Mouse (Mus musculus) liver, postnatal 0 days (tissue): Measurements from ENCODE around the gene Col12a1. TPM values are rescaled to one million over a fixed set of nuclear protein-coding genes. Genes with fewer than 3 reads are reported as not detected.
A peak's percentile ranks its signal among the peaks of the same experiment; 100 is the strongest.

Source experiments
- ATAC-seq: fragments of 200-750 bp; cut with Nextera tagmentation; 2 replicates; pipeline ENCODE4 v1.8.0; 2017; ENCODE audit warnings: mild to moderate bottlenecking, moderate library complexity
- DNase-seq: peaks from one replicate; pipeline ENCODE4 v3.0.0-alpha.2; 2016
- H3K27ac ChIP-seq: fragments of 300-500 bp; sonication (generic); 2 replicates; pipeline ENCODE4 v1.5.1; 2014; ENCODE audit warnings: antibody characterized with exemption, moderate library complexity, mild to moderate bottlenecking, low read depth
- H3K27me3 ChIP-seq: fragments of 300-500 bp; sonication (generic); 2 replicates; pipeline ENCODE4 v1.6.1; 2014; ENCODE audit warnings: low read length, control low read depth, mixed read lengths; ENCODE audit not compliant: insufficient read depth
- H3K36me3 ChIP-seq: fragments of 300-500 bp; sonication (generic); replicated peaks from 2 replicates; pipeline ENCODE4 v1.6.1; 2014; ENCODE audit warnings: mild to moderate bottlenecking, control low read depth, low read length, moderate library complexity, mixed read lengths; ENCODE audit not compliant: insufficient read depth
- H3K4me1 ChIP-seq: fragments of 300-500 bp; sonication (generic); 2 replicates; pipeline ENCODE4 v1.6.1; 2014; ENCODE audit warnings: antibody characterized with exemption, mild to moderate bottlenecking, control low read depth; ENCODE audit not compliant: insufficient read depth
- H3K4me2 ChIP-seq: fragments of 300-500 bp; sonication (generic); 2 replicates; pipeline ENCODE4 v1.6.1; 2014; ENCODE audit warnings: low read depth, mild to moderate bottlenecking, low read length, moderate library complexity, mixed read lengths
- H3K4me3 ChIP-seq: fragments of 300-500 bp; sonication (generic); 2 replicates; pipeline ENCODE4 v1.5.1; 2014; ENCODE audit warnings: low read depth, low read length
- H3K9ac ChIP-seq: fragments of 300-500 bp; sonication (generic); replicated peaks from 2 replicates; pipeline ENCODE4 v1.6.1; 2014; ENCODE audit warnings: mild to moderate bottlenecking, moderate library complexity
- H3K9me3 ChIP-seq: fragments of 300-500 bp; sonication (generic); 2 replicates; pipeline ENCODE4 v1.6.1; 2016; ENCODE audit warnings: mild to moderate bottlenecking, control low read depth, low read length, mixed read lengths
- CTCF ChIP-seq: sonication (generic); IDR thresholded peaks from 2 replicates; pipeline ENCODE4 v1.5.1; 2016; ENCODE audit warnings: antibody characterized with exemption, low read depth
- EP300 ChIP-seq: IDR thresholded peaks from 2 replicates; pipeline ENCODE4 v1.6.1; 2016; ENCODE audit warnings: antibody characterized with exemption, low read depth, mild to moderate bottlenecking
- WGBS: fragments of 180-500 bp; shearing (Covaris S2); extraction: QIAGEN DNeasy Blood & Tissue Kit; methylation state at CpG from one replicate; pipeline ENCODE4 v1.1.7; 2014; ENCODE audit not compliant: insufficient replicate concordance; 5-methylcytosine and 5-hydroxymethylcytosine counted together
- polyA plus RNA-seq: library from polyadenylated mRNA; unstranded; fragments of >200 nt; fragmentation: Nextera tagmentation; extraction: Ambion mirVana; gene quantifications from 2 replicates; pipeline ENCODE4 v1.2.1, GENCODE M21; 2015

Col12a1 gene
- polyA plus RNA-seq, 1 experiment from 2014 or later, result 2.3 TPM

- ATAC-seq (no peak), DNase-seq (peak; percentile 29)
- TF ChIP-seq EP300 (no peak), CTCF (no peak)
- Histone ChIP-seq H3K27me3 (no peaks in the 10 kb centered on the region), H3K4me2 (no peak overlapping the region), H3K4me3 (no peak overlapping the region), H3K9me3 (no peaks in the 10 kb centered on the region), H3K36me3 (peaks cover 37% of the 10 kb centered on the region), H3K9ac (no peak overlapping the region), H3K4me1 (peaks cover 15% of the 10 kb centered on the region), H3K27ac (no peak overlapping the region)
- 60% methylated on average over 4 of the region's 4 CpGs for WGBS
Measured at GRCm38 (mm10) chr9:79755311-79755710, 36.7 kb upstream of the Col12a1 start.

- DNase-seq (no peak), ATAC-seq (no peak)
- WGBS, result 82% methylated on average over 8 of the region's 8 CpGs
- Histone ChIP-seq H3K9ac (no peak overlapping the region), H3K4me1 (no peaks in the 10 kb centered on the region), H3K27ac (no peak overlapping the region), H3K9me3 (no peaks in the 10 kb centered on the region), H3K4me3 (no peak overlapping the region), H3K36me3 (peaks cover 30% of the 10 kb centered on the region), H3K27me3 (no peaks in the 10 kb centered on the region), H3K4me2 (no peak overlapping the region)
- TF ChIP-seq CTCF (no peak), EP300 (no peak)
Measured at GRCm38 (mm10) chr9:79751846-79752245, 33.2 kb upstream of the Col12a1 start.

GRCm38 (mm10) chr9:79750709-79751108 lies 32.1 kb upstream of the Col12a1 start:
- Histone ChIP-seq H3K4me3 (no peak overlapping the region), H3K4me1 (no peaks in the 10 kb centered on the region), H3K36me3 (peaks cover 26% of the 10 kb centered on the region), H3K4me2 (no peak overlapping the region), H3K27me3 (no peaks in the 10 kb centered on the region), H3K9ac (no peak overlapping the region), H3K27ac (no peak overlapping the region), H3K9me3 (no peaks in the 10 kb centered on the region)
- DNase-seq (no peak), ATAC-seq (no peak)
- no peak for TF ChIP-seq EP300
- no peak for TF ChIP-seq CTCF
- 52% methylated on average over 7 of the region's 7 CpGs for WGBS

- no peak for ATAC-seq
- Histone ChIP-seq H3K9ac (no peak overlapping the region), H3K9me3 (no peaks in the 10 kb centered on the region), H3K4me1 (no peaks in the 10 kb centered on the region), H3K4me2 (no peak overlapping the region), H3K27me3 (no peaks in the 10 kb centered on the region), H3K36me3 (no peaks in the 10 kb centered on the region), H3K4me3 (no peak overlapping the region), H3K27ac (no peak overlapping the region)
- DNase-seq, result no peak
- no peak for TF ChIP-seq CTCF
- TF ChIP-seq EP300, result no peak
- WGBS, result 76% methylated on average over 4 of the region's 4 CpGs
Measured at GRCm38 (mm10) chr9:79745036-79745435, 26.4 kb upstream of the Col12a1 start.

- no peaks in the 10 kb centered on the region for H3K27me3 ChIP-seq
Measured at GRCm38 (mm10) chr9:79735608-79736007, 17.0 kb upstream of the Col12a1 start.

GRCm38 (mm10) chr9:79730301-79730700 lies 11.7 kb upstream of the Col12a1 start:
- Histone ChIP-seq H3K27me3 (no peaks in the 10 kb centered on the region), H3K4me1 (no peaks in the 10 kb centered on the region), H3K9me3 (no peaks in the 10 kb centered on the region), H3K9ac (no peak overlapping the region), H3K36me3 (no peaks in the 10 kb centered on the region), H3K4me3 (no peak overlapping the region), H3K27ac (no peak overlapping the region), H3K4me2 (no peak overlapping the region)
- no peak for ATAC-seq
- WGBS, result 50% methylated on average over 5 of the region's 5 CpGs
- DNase-seq, result peak; percentile 56
- TF ChIP-seq EP300 (no peak), CTCF (no peak)

More at GRCm38 (mm10) chr9:79735608-79736007, 17.0 kb upstream of the Col12a1 start:
- Histone ChIP-seq H3K9ac (no peak overlapping the region), H3K4me3 (no peak overlapping the region), H3K4me1 (no peaks in the 10 kb centered on the region), H3K27ac (peak overlapping the region; percentile 69), H3K36me3 (no peaks in the 10 kb centered on the region), H3K4me2 (no peak overlapping the region), H3K9me3 (no peaks in the 10 kb centered on the region)
- ATAC-seq (peak; percentile 59), DNase-seq (peak; percentile 21)
- 65% methylated on average over 6 of the region's 6 CpGs for WGBS
- TF ChIP-seq EP300 (no peak), CTCF (no peak)

- Histone ChIP-seq H3K4me3 (no peak overlapping the region), H3K4me2 (no peak overlapping the region), H3K9ac (no peak overlapping the region), H3K4me1 (peaks cover 10% of the 10 kb centered on the region), H3K27me3 (peaks cover 31% of the 10 kb centered on the region), H3K9me3 (no peaks in the 10 kb centered on the region), H3K27ac (no peak overlapping the region), H3K36me3 (no peaks in the 10 kb centered on the region)
- no peak for DNase-seq
- ATAC-seq, result no peak
- TF ChIP-seq CTCF (peak; percentile 70), EP300 (no peak)
- 29% methylated on average over 5 of the region's 5 CpGs for WGBS
Measured at GRCm38 (mm10) chr9:79723090-79723489, 4.5 kb upstream of the Col12a1 start.
